Mouse (Mus musculus): ENCODE data around the gene Pigk. TPM values are rescaled to one million over a fixed set of nuclear protein-coding genes. Genes with fewer than 3 reads are reported as not detected.
A peak's percentile ranks its signal among the peaks of the same experiment; 100 is the strongest.

Pigk gene
- polyA plus RNA-seq, 1 experiment from 2014 or later: 33.7 TPM

DNA sequence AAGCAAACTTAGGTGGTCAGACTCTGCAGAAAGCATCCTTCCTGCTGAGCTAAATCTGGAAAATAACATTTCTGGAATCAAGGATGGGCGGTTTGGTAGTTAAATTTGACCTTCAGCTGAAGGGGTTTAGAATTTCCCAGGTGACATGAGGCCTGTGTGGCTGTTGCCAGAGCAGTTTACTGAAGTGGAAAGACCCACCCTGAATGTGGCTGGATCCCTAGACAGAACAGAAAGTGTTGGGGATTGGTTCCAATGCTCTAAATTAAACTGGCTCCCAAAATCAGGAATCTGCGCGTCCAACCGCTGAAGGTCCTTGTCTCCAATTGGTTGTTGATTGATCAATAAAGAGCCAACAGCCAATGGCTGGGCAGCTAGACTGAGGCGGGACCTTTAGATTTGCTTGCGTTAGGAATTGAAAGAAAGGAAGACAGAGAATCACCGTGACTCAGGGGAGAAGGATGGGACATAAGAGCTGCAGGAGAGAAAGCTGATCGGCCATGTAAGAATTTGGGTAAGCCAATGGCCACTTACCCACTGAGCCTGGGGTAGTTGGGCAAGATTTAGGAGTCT, 11.5 kb upstream of the Pigk start:
- H3K4me3 ChIP-seq (ENCODE audit: low read depth, low read length): 0 out of 2 replicates have a peak overlapping the region, but pooled peaks have one; percentile 2
- no peaks in the 10 kb centered on the region for H3K4me1 ChIP-seq (replicated peaks; ENCODE audit: control insufficient read depth, insufficient read depth, low read length)
- H3K9me3 ChIP-seq (ENCODE audit: control insufficient read depth): no peaks in the 10 kb centered on the region
- ATAC-seq: no peak
- no peak for TF ChIP-seq CTCF (IDR thresholded peaks at IDR 0.05; ENCODE audit: low read depth)
- no peak overlapping the region for H3K9ac ChIP-seq (ENCODE audit: low read depth, low read length)
- WGBS: 60% methylated on average over 8 of the region's 8 CpGs
- no peaks in the 10 kb centered on the region for H3K27me3 ChIP-seq (replicated peaks; ENCODE audit: control insufficient read depth, insufficient read depth, low read length)
- H3K27ac ChIP-seq (ENCODE audit: low read depth, low read length): no peak overlapping the region
- no peaks in the 10 kb centered on the region for H3K36me3 ChIP-seq (ENCODE audit: control insufficient read depth, insufficient read depth)
- no peak overlapping the region; the same call in 1 of the 2 replicates for H3K4me2 ChIP-seq (replicated peaks; ENCODE audit: low read depth)

DNA sequence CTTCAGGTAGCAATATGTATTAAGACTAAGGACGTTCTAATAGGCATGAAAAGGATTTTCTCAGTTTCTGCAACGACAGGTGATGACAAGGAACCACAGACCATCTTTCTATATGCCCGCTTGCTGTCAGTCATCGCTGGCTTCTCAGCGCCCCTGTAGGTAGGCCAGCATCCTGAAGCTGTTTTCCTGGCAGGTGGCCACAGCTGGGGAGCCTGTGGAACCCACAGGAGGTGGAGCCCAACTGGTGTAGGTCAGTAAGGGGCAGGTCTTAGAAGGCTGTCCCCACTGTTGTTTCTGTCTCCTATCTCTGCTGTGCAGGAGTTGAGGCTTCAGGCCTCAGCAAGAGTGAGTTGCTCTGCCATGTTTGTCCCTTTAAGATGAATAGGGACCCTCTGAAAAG, 8.1 kb upstream of the Pigk start:
- Histone ChIP-seq H3K27me3 (replicated peaks; ENCODE audit: control insufficient read depth, insufficient read depth, low read length) (no peaks in the 10 kb centered on the region), H3K36me3 (ENCODE audit: control insufficient read depth, insufficient read depth) (no peaks in the 10 kb centered on the region), H3K4me2 (replicated peaks; ENCODE audit: low read depth) (no peak overlapping the region), H3K9me3 (ENCODE audit: control insufficient read depth) (no peaks in the 10 kb centered on the region), H3K9ac (ENCODE audit: low read depth, low read length) (no peak overlapping the region), H3K4me1 (replicated peaks; ENCODE audit: control insufficient read depth, insufficient read depth, low read length) (no peaks in the 10 kb centered on the region), H3K27ac (ENCODE audit: low read depth, low read length) (no peak overlapping the region), H3K4me3 (ENCODE audit: low read depth, low read length) (no peak overlapping the region)
- WGBS: 73% methylated on average over 5 of the region's 5 CpGs
- no peak for TF ChIP-seq CTCF (IDR thresholded peaks at IDR 0.05; ENCODE audit: low read depth)
- no peak for ATAC-seq

DNA sequence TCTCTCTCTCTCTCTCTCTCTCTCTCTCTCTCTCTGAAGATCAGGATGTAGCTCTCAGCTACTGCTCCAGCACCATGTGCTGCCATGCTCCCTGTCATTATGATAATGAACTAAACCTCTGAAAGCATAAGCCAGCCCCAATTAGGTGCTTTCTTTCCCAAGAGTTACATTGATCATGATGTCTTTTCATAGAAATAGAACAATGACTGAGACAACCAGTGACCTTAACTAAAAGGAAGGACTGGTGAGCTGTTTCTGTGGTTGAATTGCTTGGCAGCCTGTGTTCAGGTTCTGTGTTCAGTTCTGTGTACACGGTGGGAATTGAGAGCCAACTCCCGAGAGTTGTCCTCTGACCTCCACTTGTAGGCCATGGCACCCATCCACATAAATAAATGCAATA, 7.0 kb upstream of the Pigk start:
- no peak overlapping the region for H3K27ac ChIP-seq (ENCODE audit: low read depth, low read length)
- H3K36me3 ChIP-seq (ENCODE audit: control insufficient read depth, insufficient read depth): no peaks in the 10 kb centered on the region
- no peaks in the 10 kb centered on the region for H3K4me1 ChIP-seq (replicated peaks; ENCODE audit: control insufficient read depth, insufficient read depth, low read length)
- no peaks in the 10 kb centered on the region for H3K27me3 ChIP-seq (replicated peaks; ENCODE audit: control insufficient read depth, insufficient read depth, low read length)
- no peaks in the 10 kb centered on the region for H3K9me3 ChIP-seq (ENCODE audit: control insufficient read depth)
- no peak overlapping the region for H3K4me2 ChIP-seq (replicated peaks; ENCODE audit: low read depth)
- no peak for TF ChIP-seq CTCF (IDR thresholded peaks at IDR 0.05; ENCODE audit: low read depth)
- ATAC-seq: no peak
- no peak overlapping the region for H3K4me3 ChIP-seq (ENCODE audit: low read depth, low read length)
- 87% methylated on average over 2 of the region's 2 CpGs for WGBS
- H3K9ac ChIP-seq (ENCODE audit: low read depth, low read length): no peak overlapping the region

DNA sequence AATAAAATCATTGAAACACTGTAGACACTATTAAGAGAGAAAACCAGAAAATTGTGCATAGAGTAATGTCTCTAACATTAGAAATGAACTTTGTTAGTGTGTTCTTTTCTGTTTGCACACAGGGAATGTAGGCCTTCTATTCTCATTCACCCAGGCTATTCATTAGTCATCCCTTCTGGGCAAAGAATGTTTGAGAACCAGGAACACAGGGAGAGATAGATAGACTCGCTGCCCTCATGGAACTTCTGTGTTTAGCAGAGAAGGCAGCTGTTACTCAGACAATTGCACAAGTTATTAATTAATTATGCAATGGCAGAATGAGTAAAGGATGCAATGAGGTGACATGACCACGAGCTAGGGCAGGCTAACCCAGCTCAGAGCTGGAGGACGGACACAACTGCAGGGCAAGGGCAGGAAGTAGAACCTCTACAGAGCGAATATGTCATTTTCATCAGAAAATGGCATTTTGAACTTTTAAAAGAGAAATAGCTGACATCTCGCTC, 6.5 kb upstream of the Pigk start:
- Histone ChIP-seq H3K9ac (ENCODE audit: low read depth, low read length) (no peak overlapping the region), H3K36me3 (ENCODE audit: control insufficient read depth, insufficient read depth) (no peaks in the 10 kb centered on the region), H3K4me3 (ENCODE audit: low read depth, low read length) (no peak overlapping the region), H3K27ac (ENCODE audit: low read depth, low read length) (no peak overlapping the region), H3K9me3 (ENCODE audit: control insufficient read depth) (no peaks in the 10 kb centered on the region), H3K27me3 (replicated peaks; ENCODE audit: control insufficient read depth, insufficient read depth, low read length) (no peaks in the 10 kb centered on the region), H3K4me2 (replicated peaks; ENCODE audit: low read depth) (no peak overlapping the region), H3K4me1 (replicated peaks; ENCODE audit: control insufficient read depth, insufficient read depth, low read length) (no peaks in the 10 kb centered on the region)
- TF ChIP-seq CTCF (IDR thresholded peaks at IDR 0.05; ENCODE audit: low read depth): no peak
- no peak for ATAC-seq
- 78% methylated on average over 5 of the region's 5 CpGs for WGBS

DNA sequence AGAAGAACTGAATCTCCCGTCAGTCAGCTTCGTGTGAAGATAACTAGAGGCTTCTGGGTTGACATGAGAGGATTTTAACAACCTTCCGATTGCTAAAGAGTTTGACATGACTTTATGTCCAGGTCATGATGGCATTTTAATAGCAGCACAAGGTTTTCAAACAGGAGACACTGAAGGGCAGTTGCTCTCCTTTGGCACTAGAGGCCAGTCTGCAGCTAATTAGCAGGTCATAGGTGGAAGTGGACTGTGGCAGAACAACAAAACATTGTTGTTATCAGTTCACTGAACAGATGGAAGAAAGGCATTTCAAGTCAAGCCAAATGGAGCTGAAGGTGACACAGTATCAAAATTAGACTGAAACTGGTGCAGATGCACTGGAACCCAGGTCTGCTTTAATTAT, 4.0 kb upstream of the Pigk start:
- H3K27me3 ChIP-seq (replicated peaks; ENCODE audit: control insufficient read depth, insufficient read depth, low read length): no peaks in the 10 kb centered on the region
- no peak overlapping the region for H3K4me3 ChIP-seq (ENCODE audit: low read depth, low read length)
- ATAC-seq: no peak
- H3K9ac ChIP-seq (ENCODE audit: low read depth, low read length): no peak overlapping the region
- TF ChIP-seq CTCF (IDR thresholded peaks at IDR 0.05; ENCODE audit: low read depth): 0 out of 2 replicates have a peak, but pooled peaks have one; percentile 11
- no peaks in the 10 kb centered on the region for H3K9me3 ChIP-seq (ENCODE audit: control insufficient read depth)
- H3K4me1 ChIP-seq (replicated peaks; ENCODE audit: control insufficient read depth, insufficient read depth, low read length): no peaks in the 10 kb centered on the region
- 82% methylated on average over 3 of the region's 3 CpGs for WGBS
- H3K36me3 ChIP-seq (ENCODE audit: control insufficient read depth, insufficient read depth): no peaks in the 10 kb centered on the region
- H3K27ac ChIP-seq (ENCODE audit: low read depth, low read length): no peak overlapping the region
- no peak overlapping the region for H3K4me2 ChIP-seq (replicated peaks; ENCODE audit: low read depth)

DNA sequence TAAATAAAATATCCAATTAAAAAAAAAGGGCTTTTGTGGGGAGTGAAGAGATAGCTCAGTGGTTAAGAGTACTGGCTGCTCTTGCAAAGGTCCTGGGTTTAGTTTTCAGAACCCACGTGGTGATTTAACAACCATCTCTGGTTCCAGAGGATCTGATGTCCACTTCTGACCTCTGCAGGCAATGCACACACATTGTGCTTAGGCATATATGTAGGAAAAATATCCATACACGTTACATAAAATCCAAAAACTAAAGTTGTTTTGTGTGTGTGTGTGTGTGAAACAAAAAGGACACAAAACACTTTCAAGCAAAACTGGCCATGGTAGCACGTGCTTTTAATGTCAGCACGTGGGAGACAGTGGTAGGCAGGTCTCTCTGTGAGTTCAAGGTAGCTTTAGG, 943 bp upstream of the Pigk start:
- H3K27ac ChIP-seq (ENCODE audit: low read depth, low read length): no peak overlapping the region
- H3K4me2 ChIP-seq (replicated peaks; ENCODE audit: low read depth): no peak overlapping the region
- no peaks in the 10 kb centered on the region for H3K4me1 ChIP-seq (replicated peaks; ENCODE audit: control insufficient read depth, insufficient read depth, low read length)
- 76% methylated on average over 4 of the region's 4 CpGs for WGBS
- H3K4me3 ChIP-seq (ENCODE audit: low read depth, low read length): no peak overlapping the region
- H3K9me3 ChIP-seq (ENCODE audit: control insufficient read depth): no peaks in the 10 kb centered on the region
- no peaks in the 10 kb centered on the region for H3K36me3 ChIP-seq (ENCODE audit: control insufficient read depth, insufficient read depth)
- H3K9ac ChIP-seq (ENCODE audit: low read depth, low read length): no peak overlapping the region
- no peaks in the 10 kb centered on the region for H3K27me3 ChIP-seq (replicated peaks; ENCODE audit: control insufficient read depth, insufficient read depth, low read length)
- no peak for ATAC-seq
- TF ChIP-seq CTCF (IDR thresholded peaks at IDR 0.05; ENCODE audit: low read depth): peak; percentile 39

Data from intestine, postnatal 0 days (tissue).